Mouse (Mus musculus) CD4-positive, CD25-positive, alpha-beta regulatory T cell, adult 2 months (primary cell): ENCODE results near the gene Tmem212.
"Not testable (repeated sequence)": the region's sequence is repeated elsewhere in the genome, so short reads cannot be mapped to it uniquely, and the experiment has no call there.

ENCODE experiments used
- DNase-seq: peaks from one replicate; pipeline ENCODE4 v3.0.0-alpha.2; 2012; ENCODE audit warnings: low read depth, low spot score

Gene Tmem212

GRCm38 (mm10) chr3:27896318-27896892 lies at the start of gene Tmem212:
Gene Tmem212, minus strand, starts transcription at chr3:27896368.
- no peak for DNase-seq

- DNase-seq = not testable (repeated sequence)
Measured at GRCm38 (mm10) chr3:27945397-27945796, 49.2 kb upstream of the Tmem212 start.

- DNase-seq = no peak
Measured at GRCm38 (mm10) chr3:27942991-27943390, 46.8 kb upstream of the Tmem212 start.

- DNase-seq = no peak
Measured at GRCm38 (mm10) chr3:27941634-27942033, 45.5 kb upstream of the Tmem212 start.

GRCm38 (mm10) chr3:27938381-27939323 lies 42.5 kb upstream of the Tmem212 start, which contains the start of gene Pld1:
Gene Pld1, plus strand, starts transcription at chr3:27938695.
- DNase-seq = peak; percentile 1

- DNase-seq = no peak
Measured at GRCm38 (mm10) chr3:27937144-27938110, 41.3 kb upstream of the Tmem212 start.

- no peak for DNase-seq
Measured at GRCm38 (mm10) chr3:27936731-27937130, 40.6 kb upstream of the Tmem212 start.

GRCm38 (mm10) chr3:27935644-27936043 lies 39.5 kb upstream of the Tmem212 start:
- DNase-seq = no peak

GRCm38 (mm10) chr3:27932391-27932790 lies 36.2 kb upstream of the Tmem212 start:
- no peak for DNase-seq

- no peak for DNase-seq
Measured at GRCm38 (mm10) chr3:27929219-27929618, 33.1 kb upstream of the Tmem212 start.

- DNase-seq = no peak
Measured at GRCm38 (mm10) chr3:27924037-27924436, 27.9 kb upstream of the Tmem212 start.

GRCm38 (mm10) chr3:27921268-27922020 lies 25.3 kb upstream of the Tmem212 start:
- no peak for DNase-seq

- DNase-seq = no peak
Measured at GRCm38 (mm10) chr3:27918656-27919436, 22.7 kb upstream of the Tmem212 start.

GRCm38 (mm10) chr3:27909016-27909415 lies 12.8 kb upstream of the Tmem212 start:
- no peak for DNase-seq

GRCm38 (mm10) chr3:27908316-27908715 lies 12.1 kb upstream of the Tmem212 start:
- no peak for DNase-seq

- no peak for DNase-seq
Measured at GRCm38 (mm10) chr3:27907301-27907700, 11.1 kb upstream of the Tmem212 start.

- no peak for DNase-seq
Measured at GRCm38 (mm10) chr3:27906647-27907209, 10.6 kb upstream of the Tmem212 start.

GRCm38 (mm10) chr3:27904659-27905330 lies 8.6 kb upstream of the Tmem212 start:
- no peak for DNase-seq

GRCm38 (mm10) chr3:27901846-27902245 lies 5.7 kb upstream of the Tmem212 start:
- DNase-seq = no peak
